Mouse (Mus musculus): Measurements from ENCODE around the gene Arfgap2. TPM values are rescaled to one million over a fixed set of nuclear protein-coding genes. Genes with fewer than 3 reads are reported as not detected.
A peak's percentile ranks its signal among the peaks of the same experiment; 100 is the strongest.

Arfgap2 gene
- total and polyA plus RNA-seq, 3 experiments: 35.0 to 58.2 (median 54.7) TPM

GRCm38 (mm10) chr2:91324761-91325421 is 60.1 kb downstream of the Arfgap2 start:
- WGBS: 62% methylated on average over 15 of the region's 15 CpGs
- Histone ChIP-seq H3K4me3 (no peak overlapping the region), H3K79me2 (replicated peaks; ENCODE audit: control insufficient read depth, insufficient read depth, low read length) (no peaks in the 10 kb centered on the region), H3K27me3 (ENCODE audit: control insufficient read depth, insufficient read depth, low read length) (no peaks in the 10 kb centered on the region), H3K36me3 (ENCODE audit: control insufficient read depth, insufficient read depth, low read length) (no peaks in the 10 kb centered on the region), H3K9ac (ENCODE audit: low read depth, low read length) (no peak overlapping the region), H3K27ac (no peak overlapping the region; the same call in 1 of the 2 replicates), H3K4me1 (ENCODE audit: control insufficient read depth, insufficient read depth, low read length) (peaks cover 9% of the 10 kb centered on the region)
- DNase-seq: peak; percentile 24 to 40
- TF ChIP-seq POLR2A (IDR thresholded peaks at IDR 0.05; ENCODE audit: insufficient read depth, low read depth, low read length) (no peak), EP300 (IDR thresholded peaks at IDR 0.05; ENCODE audit: insufficient read depth, low read depth, low read length) (no peak), CTCF (IDR thresholded peaks at IDR 0.05) (no peak)
- intact Hi-C loops (cut with DNase I): no loop called here

Other genes starting within 250 kb of the Arfgap2 start
- 10 to 100 TPM; 15.9 to 16.8 TPM for gene Rapsn, start 229.4 kb upstream of the Arfgap2 start, total RNA-seq (2021)
- 19.3 and 22.0 TPM in 2 replicates for gene Rapsn, start 229.4 kb upstream of the Arfgap2 start, polyA plus RNA-seq (2012; rRNA removed)
- gene Psmc3, start 211.0 kb upstream of the Arfgap2 start, total RNA-seq (2021): 100 to 1,000 TPM; 216 to 252 TPM
- gene Psmc3, start 211.0 kb upstream of the Arfgap2 start, polyA plus RNA-seq (2012; rRNA removed): 112 and 141 TPM in 2 replicates
- 10 to 100 TPM; 21.1 to 22.3 TPM for gene Slc39a13, start 194.6 kb upstream of the Arfgap2 start, total RNA-seq (2021)
- gene Slc39a13, start 194.6 kb upstream of the Arfgap2 start, polyA plus RNA-seq (2012; rRNA removed): 57.3 and 58.6 TPM in 2 replicates
- 1 to 10 TPM; 3.7 to 6.2 TPM for gene Spi1, start 182.6 kb upstream of the Arfgap2 start, total RNA-seq (2021)
- gene Spi1, start 182.6 kb upstream of the Arfgap2 start, polyA plus RNA-seq (2012; rRNA removed): 10.2 and 17.2 TPM in 2 replicates
- gene Mybpc3, start 146.8 kb upstream of the Arfgap2 start, total RNA-seq (2021): 1,000 to 10,000 TPM; 1,229 to 1,417 TPM
- gene Mybpc3, start 146.8 kb upstream of the Arfgap2 start, polyA plus RNA-seq (2012; rRNA removed): 1,378 and 1,771 TPM in 2 replicates
- 1 to 10 TPM; 4.7 to 8.5 TPM for gene Madd, start 81.1 kb upstream of the Arfgap2 start, total RNA-seq (2021)
- 6.1 and 8.6 TPM in 2 replicates for gene Madd, start 81.1 kb upstream of the Arfgap2 start, polyA plus RNA-seq (2012; rRNA removed)
- 10 to 100 TPM; 20.3 to 27.6 TPM for gene Nr1h3, start 62.1 kb upstream of the Arfgap2 start, total RNA-seq (2021)
- gene Nr1h3, start 62.1 kb upstream of the Arfgap2 start, polyA plus RNA-seq (2012; rRNA removed): 30.6 and 32.9 TPM in 2 replicates
- 10 to 100 TPM; 17.3 to 19.9 TPM for gene Acp2, start 62.1 kb upstream of the Arfgap2 start, total RNA-seq (2021)
- gene Acp2, start 62.1 kb upstream of the Arfgap2 start, polyA plus RNA-seq (2012; rRNA removed): 15.0 and 20.4 TPM in 2 replicates
- gene Ddb2, start 28.0 kb upstream of the Arfgap2 start, total RNA-seq (2021): 1 to 10 TPM; 2.7 to 3.2 TPM
- 8.5 and 12.6 TPM in 2 replicates for gene Ddb2, start 28.0 kb upstream of the Arfgap2 start, polyA plus RNA-seq (2012; rRNA removed)
- gene Pacsin3, start 9.0 kb upstream of the Arfgap2 start, total RNA-seq (2021): 100 to 1,000 TPM; 141 to 157 TPM
- 139 and 165 TPM in 2 replicates for gene Pacsin3, start 9.0 kb upstream of the Arfgap2 start, polyA plus RNA-seq (2012; rRNA removed)
- 10 to 100 TPM in 1 of 2 experiments, 1 to 10 TPM in 1; 8.4 to 13.2 TPM for gene 1110051M20Rik, start 179.7 kb downstream of the Arfgap2 start, total RNA-seq (2021)
- gene 1110051M20Rik, start 179.7 kb downstream of the Arfgap2 start, polyA plus RNA-seq (2012; rRNA removed): 14.7 and 18.4 TPM in 2 replicates
- 10 to 100 TPM; 10.6 to 12.3 TPM for gene Lrp4, start 192.5 kb downstream of the Arfgap2 start, total RNA-seq (2021)
- 3.8 and 6.7 TPM in 2 replicates for gene Lrp4, start 192.5 kb downstream of the Arfgap2 start, polyA plus RNA-seq (2012; rRNA removed)